ENCODE assay signal across 15 mouse cellular contexts in the genomic region with DNA sequence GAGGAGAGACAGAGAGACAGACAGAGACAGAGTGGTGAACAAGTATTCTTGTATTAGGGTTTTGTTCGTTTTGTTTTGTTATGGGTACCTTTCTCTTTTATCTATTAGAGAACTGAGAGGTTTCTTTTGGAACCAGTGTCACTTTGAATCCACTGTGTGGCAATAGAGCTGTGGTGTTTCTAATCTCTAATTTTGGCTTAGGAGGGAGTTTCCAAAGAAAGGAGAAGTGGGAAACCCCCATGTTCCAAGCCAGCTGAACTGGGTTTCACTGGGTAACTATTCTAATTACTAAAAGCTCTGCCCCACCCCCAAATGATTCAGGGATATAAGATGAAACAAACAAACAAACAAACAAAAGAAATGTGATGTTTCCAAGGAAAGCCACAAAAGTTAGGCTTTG.
DNase-seq lines count a peak whose midpoint lies in the region; ATAC-seq lines count a peak whose summit lies in the region.
"Had no signal": no experiment of that assay in that cellular context is flagged by ENCODE, and none has a peak within 500 bp of the region (broad histone marks: within the 10 kb centered on the region; RNA-seq: fewer than 3 reads in every experiment).

No protein-coding gene starts in this region.

- peak; percentile 18 for DNase-seq in 3T3-L1 (ENCODE audit: low read depth, low spot score)
- DNase-seq in CD4-positive helper T cell, adult 2 months (ENCODE audit: low read depth, low spot score) = peak; percentile 8
- DNase-seq in monocyte, adult 2 months (ENCODE audit: low read depth in 1 of 2, low spot score in 2 of 2) = peak; percentile 5 to 30
- DNase-seq in right cerebral cortex, postnatal 4 days = no peak
- no peak for DNase-seq in cerebellum, adult 18-20 months
- DNase-seq in embryo, embryonic 11 days = no peak
- no peak for DNase-seq in urinary bladder, postnatal 14 days (ENCODE audit: low spot score)
- DNase-seq: adrenal gland, postnatal 14 days; cerebellum, adult 9-10 months; kidney, adult 8-10 months; kidney, postnatal 14 days; liver; right cerebral cortex, postnatal 14 days; thymus, postnatal 25 days had no signal

- peak; percentile 93 for ATAC-seq in common myeloid progenitor, adult 5-6 weeks (replicated peaks; ENCODE audit: low read depth, poor library complexity, severe bottlenecking)

Comparison
In these comparisons a context has a peak if more than half of its experiments do, and no peak if none do; other contexts are left out.
1. DNase-seq: peak in 3T3-L1 (single experiment), CD4-positive helper T cell, adult 2 months (single experiment) and monocyte, adult 2 months (2 of 2); none in right cerebral cortex, postnatal 4 days (single experiment), cerebellum, adult 18-20 months (0 of 2), embryo, embryonic 11 days (single experiment) and urinary bladder, postnatal 14 days (single experiment).